27 mouse cellular contexts compared by ENCODE assay signal in the genomic region with DNA sequence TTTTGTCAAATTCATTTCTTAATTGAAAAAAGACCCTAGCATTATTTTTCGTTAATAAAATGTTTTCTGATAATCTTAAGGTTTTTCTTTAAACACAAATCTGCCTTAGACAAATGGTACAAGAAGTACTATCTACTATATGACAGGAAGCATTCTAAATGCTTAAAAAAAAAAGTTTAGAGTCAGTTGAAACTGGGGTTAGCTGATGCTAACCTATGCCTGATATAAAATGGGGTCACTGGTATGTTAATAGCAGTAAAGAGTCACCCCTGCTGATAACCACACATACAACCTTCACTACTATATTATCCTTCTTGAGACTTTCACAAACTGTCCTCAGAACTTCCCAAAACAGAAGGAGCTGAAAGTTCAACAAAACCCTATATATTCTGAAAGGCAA.
"Had no signal": no experiment of that assay in that cellular context is flagged by ENCODE, and none has a peak within 500 bp of the region (broad histone marks: within the 10 kb centered on the region; RNA-seq: fewer than 3 reads in every experiment).

No protein-coding gene starts in this region.

- H3K9me3 ChIP-seq: limb, embryonic 10.5 days; limb, embryonic 12.5 days; limb, embryonic 13.5 days; limb, embryonic 15.5 days; liver, embryonic 12.5 days; liver, embryonic 13.5 days; liver, embryonic 15.5 days; lung, embryonic 15.5 days; megakaryocyte, embryonic 14.5 days; midbrain, embryonic 10.5 days; midbrain, embryonic 12.5 days; midbrain, embryonic 13.5 days; midbrain, embryonic 15.5 days had no signal

- H3K9ac ChIP-seq: limb, embryonic 12.5 days; limb, embryonic 13.5 days; limb, embryonic 15.5 days; liver, embryonic 12.5 days; liver, embryonic 13.5 days; liver, embryonic 14.5 days; liver, embryonic 15.5 days; liver, postnatal 0 days; lung, embryonic 14.5 days; lung, embryonic 15.5 days; midbrain, embryonic 12.5 days; midbrain, embryonic 13.5 days; midbrain, embryonic 15.5 days had no signal

- H3K36me3 ChIP-seq: limb, embryonic 10.5 days; limb, embryonic 12.5 days; limb, embryonic 13.5 days; limb, embryonic 15.5 days; liver, embryonic 12.5 days; liver, embryonic 13.5 days; lung, embryonic 15.5 days; midbrain, embryonic 10.5 days; midbrain, embryonic 12.5 days; midbrain, embryonic 13.5 days; midbrain, embryonic 15.5 days had no signal

- H3K27ac ChIP-seq: limb, embryonic 10.5 days; limb, embryonic 12.5 days; limb, embryonic 13.5 days; limb, embryonic 15.5 days; liver, embryonic 12.5 days; liver, embryonic 13.5 days; liver, embryonic 14.5 days; liver, embryonic 15.5 days; lung, embryonic 15.5 days; macrophage; midbrain, embryonic 10.5 days; midbrain, embryonic 12.5 days; midbrain, embryonic 13.5 days; midbrain, embryonic 15.5 days had no signal

- DNase-seq: left cerebral cortex, postnatal 4 days; liver; liver, embryonic 13.5 days; liver, postnatal 0 days; lung, adult 18-20 months; lung, adult 2 months; lung, embryonic 14.5 days; lung, postnatal 10 days; lung, postnatal 14 days; lung, postnatal 36 days; lung, postnatal 4 days; midbrain, embryonic 14.5 days had no signal

- H3K27me3 ChIP-seq: limb, embryonic 12.5 days; limb, embryonic 13.5 days; limb, embryonic 15.5 days; liver, embryonic 12.5 days; liver, embryonic 13.5 days; liver, embryonic 15.5 days; lung, embryonic 15.5 days; midbrain, embryonic 12.5 days; midbrain, embryonic 13.5 days; midbrain, embryonic 15.5 days had no signal

- H3K4me3 ChIP-seq: limb, embryonic 10.5 days; limb, embryonic 12.5 days; limb, embryonic 13.5 days; limb, embryonic 15.5 days; liver, embryonic 12.5 days; liver, embryonic 13.5 days; liver, embryonic 15.5 days; lung, embryonic 15.5 days; megakaryocyte, embryonic 14.5 days; midbrain, embryonic 10.5 days; midbrain, embryonic 12.5 days; midbrain, embryonic 13.5 days; midbrain, embryonic 15.5 days; myocyte had no signal
